Mouse (Mus musculus) megakaryocyte, embryonic 14.5 days (primary cell): Measurements from ENCODE around the gene Msl2. TPM values are rescaled to one million over a fixed set of nuclear protein-coding genes. Genes with fewer than 3 reads are reported as not detected.

ENCODE experiments used
- H3K27me3 ChIP-seq: replicated peaks from 2 replicates; pipeline ENCODE3; 2012; ENCODE audit warnings: inconsistent platforms
- H3K36me3 ChIP-seq: replicated peaks from 2 replicates; pipeline ENCODE3; 2012; ENCODE audit warnings: low read length, inconsistent platforms, mixed read lengths
- H3K4me1 ChIP-seq: 2 replicates; pipeline ENCODE4 v1.6.1; 2012; ENCODE audit warnings: inconsistent platforms
- H3K4me3 ChIP-seq: replicated peaks from 2 replicates; pipeline ENCODE3; 2012; ENCODE audit warnings: moderate library complexity, mild to moderate bottlenecking, inconsistent platforms
- H3K9me3 ChIP-seq: 2 replicates; pipeline ENCODE4 v1.6.1; 2012; ENCODE audit warnings: inconsistent platforms
- FLI1 ChIP-seq: IDR thresholded peaks from 2 replicates; pipeline ENCODE4 v1.6.1; 2012; ENCODE audit warnings: low read length, inconsistent platforms, mixed read lengths
- GATA1 ChIP-seq: IDR thresholded peaks from 3 replicates; pipeline ENCODE4 v1.6.1; 2012; ENCODE audit warnings: mixed read lengths, low read length, inconsistent platforms, borderline replicate concordance
- polyA plus RNA-seq: library from polyadenylated mRNA; stranded (reverse); fragments of >175 nt; gene quantifications from 2 replicates; pipeline ENCODE4 v1.2.3, GENCODE M21; 2012; ENCODE audit warnings: low replicate concordance; ENCODE audit not compliant: insufficient read depth

Gene Msl2
- polyA plus RNA-seq, 1 experiment = 4.8 TPM

DNA sequence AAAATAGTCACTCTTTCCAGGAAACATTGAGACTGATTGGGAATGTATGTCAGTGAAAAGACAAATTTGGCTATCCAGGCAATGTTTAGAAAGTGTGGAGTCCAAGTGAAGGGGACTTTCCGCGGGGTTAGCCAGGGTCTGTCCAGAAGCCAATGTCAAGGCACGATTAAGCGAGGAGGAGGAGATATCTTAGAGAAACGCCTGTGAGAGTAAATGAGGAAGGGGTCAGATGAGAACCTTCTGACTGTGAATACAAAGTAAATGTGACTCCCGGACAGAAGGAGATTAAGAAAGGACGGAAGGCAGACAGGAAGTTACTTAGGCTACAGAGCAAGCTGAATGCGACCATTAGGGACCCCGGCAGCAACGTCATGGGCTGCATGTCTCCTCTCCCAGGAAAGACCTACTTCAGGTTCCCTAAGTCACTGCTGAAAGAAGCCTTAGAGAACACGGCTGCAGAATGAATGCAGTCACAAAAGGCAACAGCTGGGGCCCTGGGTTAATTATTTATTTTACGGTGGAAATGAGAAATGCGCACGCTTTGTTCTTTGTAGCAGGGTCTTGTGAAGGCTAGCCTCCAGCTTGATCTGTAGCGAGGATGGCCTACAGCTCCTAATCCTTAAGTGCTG is 28.1 kb upstream of the Msl2 start:
- H3K36me3 ChIP-seq = peaks cover 9% of the 10 kb centered on the region
- TF ChIP-seq FLI1 (no peak), GATA1 (no peak)
- H3K27me3 ChIP-seq = no peaks in the 10 kb centered on the region
- peaks cover 34% of the 10 kb centered on the region for H3K4me1 ChIP-seq
- H3K4me3 ChIP-seq = peak overlapping the region; percentile 84
- peaks cover 16% of the 10 kb centered on the region for H3K9me3 ChIP-seq

GRCm38 (mm10) chr9:101052007-101052406 is 21.9 kb upstream of the Msl2 start:
- no peak overlapping the region for H3K4me3 ChIP-seq
- H3K36me3 ChIP-seq = no peaks in the 10 kb centered on the region
- no peak for TF ChIP-seq GATA1
- TF ChIP-seq FLI1 = no peak
- H3K9me3 ChIP-seq = no peaks in the 10 kb centered on the region
- H3K27me3 ChIP-seq = no peaks in the 10 kb centered on the region
- no peaks in the 10 kb centered on the region for H3K4me1 ChIP-seq

DNA sequence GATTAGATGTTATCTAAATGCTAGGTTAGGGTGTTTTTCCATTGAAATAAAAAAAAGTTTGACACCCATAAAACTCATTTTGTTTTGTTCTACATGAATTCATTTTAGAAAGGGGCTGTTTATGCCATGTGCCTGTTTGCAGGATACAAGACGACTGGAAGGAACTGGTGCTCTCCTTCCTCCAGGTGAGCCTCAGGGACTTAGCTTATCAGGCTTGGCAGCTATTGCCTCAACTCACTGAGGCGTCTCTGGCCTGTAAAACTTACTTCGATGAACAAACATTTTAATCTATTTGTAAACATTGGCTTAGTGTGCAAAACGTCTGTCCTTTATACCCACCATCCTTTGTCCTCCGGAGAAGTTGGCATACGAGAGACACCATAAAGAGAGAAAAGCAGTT is 21.2 kb upstream of the Msl2 start:
- no peaks in the 10 kb centered on the region for H3K36me3 ChIP-seq
- H3K4me1 ChIP-seq = no peaks in the 10 kb centered on the region
- H3K9me3 ChIP-seq = no peaks in the 10 kb centered on the region
- H3K27me3 ChIP-seq = no peaks in the 10 kb centered on the region
- H3K4me3 ChIP-seq = no peak overlapping the region
- TF ChIP-seq GATA1 = no peak

DNA sequence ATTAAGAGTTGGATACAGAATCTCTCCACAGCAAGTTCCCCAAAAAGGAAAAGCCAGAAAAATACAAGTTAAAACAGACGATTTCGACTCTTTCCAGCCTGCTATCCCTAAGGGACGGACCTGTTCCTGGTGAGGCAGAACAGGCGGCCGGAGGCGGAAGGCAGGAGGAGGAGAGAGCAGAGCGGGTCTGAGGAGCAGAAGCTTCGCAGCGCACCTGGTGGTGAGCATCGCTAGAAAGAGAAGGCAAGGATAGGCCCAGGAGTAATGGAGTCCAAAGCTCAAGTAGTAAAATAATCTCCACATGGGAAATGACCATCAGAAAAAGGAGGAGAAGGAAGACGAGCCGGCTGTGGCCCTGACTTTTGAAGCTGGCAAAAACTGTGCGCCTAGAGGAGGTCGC is 20.6 kb upstream of the Msl2 start:
- no peaks in the 10 kb centered on the region for H3K36me3 ChIP-seq
- no peaks in the 10 kb centered on the region for H3K9me3 ChIP-seq
- H3K4me3 ChIP-seq = no peak overlapping the region
- no peaks in the 10 kb centered on the region for H3K4me1 ChIP-seq
- H3K27me3 ChIP-seq = no peaks in the 10 kb centered on the region
- TF ChIP-seq GATA1 (no peak), FLI1 (no peak)

DNA sequence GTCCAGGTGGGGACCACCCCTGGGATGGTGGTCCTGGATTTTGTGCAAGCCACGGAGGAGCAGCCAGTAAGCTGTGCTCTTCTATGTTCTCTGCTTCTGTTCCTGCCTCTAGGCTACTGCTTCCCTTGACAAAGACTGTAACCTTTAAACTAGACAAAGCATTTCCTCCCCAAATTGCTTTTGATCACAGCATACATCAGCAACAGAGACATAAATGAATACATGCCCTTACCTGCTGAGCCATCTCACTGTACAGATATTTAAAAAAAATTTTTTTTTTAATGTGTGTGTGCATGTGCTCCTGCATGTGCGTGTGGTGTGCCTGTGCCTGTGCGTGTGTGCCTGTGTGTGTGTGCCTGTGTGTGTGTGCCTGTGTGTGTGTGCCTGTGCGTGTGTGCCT is 16.7 kb upstream of the Msl2 start:
- Histone ChIP-seq H3K36me3 (no peaks in the 10 kb centered on the region), H3K9me3 (no peaks in the 10 kb centered on the region), H3K27me3 (no peaks in the 10 kb centered on the region), H3K4me1 (peaks cover 10% of the 10 kb centered on the region; the same call in 1 of the 2 replicates), H3K4me3 (no peak overlapping the region)
- TF ChIP-seq GATA1 (no peak), FLI1 (no peak)

- TF ChIP-seq GATA1 (no peak), FLI1 (no peak)
- peak overlapping the region; percentile 35 for H3K4me3 ChIP-seq
- H3K4me1 ChIP-seq = peaks cover 10% of the 10 kb centered on the region; the same call in 1 of the 2 replicates
- H3K9me3 ChIP-seq = no peaks in the 10 kb centered on the region
- H3K27me3 ChIP-seq = no peaks in the 10 kb centered on the region
- no peaks in the 10 kb centered on the region for H3K36me3 ChIP-seq
These were observed 12.9 kb upstream of the Msl2 start for GRCm38 (mm10) chr9:101061035-101061434.

DNA sequence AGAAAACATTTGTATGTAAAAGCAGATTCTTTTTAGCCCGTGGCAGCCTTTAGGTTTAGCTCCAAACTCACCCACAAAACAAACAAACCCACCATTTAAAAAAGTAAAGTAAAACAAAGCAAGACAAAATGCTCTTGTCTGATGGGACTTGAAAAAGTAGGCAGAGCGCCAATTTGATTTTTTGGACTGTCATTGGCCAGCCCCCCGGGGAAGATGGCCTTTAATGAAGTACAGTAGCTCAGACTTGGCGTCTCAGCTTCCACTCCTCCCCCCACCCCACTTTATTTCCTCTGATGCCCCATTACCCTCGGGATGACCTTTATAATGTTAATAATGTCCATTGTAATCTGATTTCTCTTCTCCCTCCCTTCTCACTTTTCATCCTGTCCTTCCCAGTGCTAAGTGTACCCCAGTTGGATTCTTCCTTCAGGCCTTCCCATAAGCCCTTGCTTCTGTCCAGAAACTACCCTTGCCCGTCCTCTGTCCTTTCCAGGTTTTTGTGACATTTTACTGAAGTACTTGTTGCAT is 11.6 kb upstream of the Msl2 start:
- TF ChIP-seq FLI1 = no peak
- no peak for TF ChIP-seq GATA1
- Histone ChIP-seq H3K36me3 (no peaks in the 10 kb centered on the region), H3K4me3 (no peak overlapping the region), H3K9me3 (no peaks in the 10 kb centered on the region), H3K27me3 (no peaks in the 10 kb centered on the region), H3K4me1 (peaks cover 10% of the 10 kb centered on the region; the same call in 1 of the 2 replicates)

DNA sequence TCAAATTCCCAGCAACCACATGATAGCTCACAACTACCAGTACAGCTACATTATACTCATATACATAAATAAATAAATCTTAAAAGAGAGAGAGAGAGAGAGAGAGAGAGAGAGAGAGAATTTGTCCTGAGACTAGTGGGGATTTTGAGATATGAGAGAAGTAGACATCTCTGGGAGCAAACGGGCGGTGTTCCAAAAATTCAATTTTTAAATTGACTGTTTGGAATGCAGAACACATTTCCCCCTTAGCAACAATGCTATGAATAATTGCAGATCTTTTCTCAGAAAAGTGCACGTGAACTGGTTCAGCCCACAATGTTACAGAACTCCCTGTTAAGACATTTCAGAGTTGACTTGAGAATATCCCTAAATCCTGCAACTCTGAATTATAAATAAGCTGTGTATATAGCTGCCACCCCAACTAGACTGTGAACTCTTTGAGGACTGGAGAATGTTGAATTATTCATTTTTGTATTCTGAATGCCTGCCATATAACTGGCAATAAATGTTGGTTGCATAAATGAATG is 8.8 kb upstream of the Msl2 start:
- Histone ChIP-seq H3K4me1 (peaks cover 7% of the 10 kb centered on the region; the same call in 1 of the 2 replicates), H3K27me3 (no peaks in the 10 kb centered on the region), H3K9me3 (0 out of 2 replicates have a peak, but pooled peaks cover 5% of the 10 kb centered on the region), H3K36me3 (peaks cover 3% of the 10 kb centered on the region), H3K4me3 (no peak overlapping the region)
- no peak for TF ChIP-seq GATA1
- no peak for TF ChIP-seq FLI1

DNA sequence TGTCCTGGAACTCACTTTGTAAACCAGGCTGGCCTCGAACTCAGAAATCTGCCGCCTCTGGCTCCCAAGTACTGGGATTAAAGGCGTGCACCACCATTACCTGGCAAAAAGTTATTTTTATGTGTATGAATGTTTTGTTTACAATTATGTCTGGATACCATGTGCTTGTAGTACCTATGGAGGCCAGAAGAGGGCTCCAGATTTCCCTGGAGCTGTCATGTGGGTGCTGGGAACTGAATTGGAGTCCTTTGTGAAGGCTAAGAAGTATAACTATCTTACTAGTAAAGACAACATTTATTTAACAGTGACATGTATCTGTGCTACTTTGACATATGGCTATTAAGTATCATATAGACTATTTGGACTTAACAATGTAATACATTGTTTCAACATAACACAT is 4.1 kb upstream of the Msl2 start:
- Histone ChIP-seq H3K4me3 (no peak overlapping the region), H3K4me1 (peaks cover 8% of the 10 kb centered on the region; the same call in 1 of the 2 replicates), H3K27me3 (no peaks in the 10 kb centered on the region), H3K36me3 (peaks cover 3% of the 10 kb centered on the region), H3K9me3 (0 out of 2 replicates have a peak, but pooled peaks cover 6% of the 10 kb centered on the region)
- no peak for TF ChIP-seq GATA1
- no peak for TF ChIP-seq FLI1

GRCm38 (mm10) chr9:101072506-101072905 is 1.4 kb upstream of the Msl2 start:
- Histone ChIP-seq H3K4me3 (peak overlapping the region; percentile 98), H3K9me3 (0 out of 2 replicates have a peak, but pooled peaks cover 6% of the 10 kb centered on the region), H3K27me3 (no peaks in the 10 kb centered on the region), H3K4me1 (peaks cover 10% of the 10 kb centered on the region; the same call in 1 of the 2 replicates), H3K36me3 (peaks cover 4% of the 10 kb centered on the region)
- TF ChIP-seq FLI1 = no peak
- TF ChIP-seq GATA1 = no peak
